Mouse (Mus musculus) inflammation-experienced regulatory T-cells, adult 6 months (primary cell): Measurements from ENCODE around the gene Zmym6. TPM values are rescaled to one million over a fixed set of nuclear protein-coding genes. Genes with fewer than 3 reads are reported as not detected.

Experiments used
- polyA plus RNA-seq, 3 experiments: library from polyadenylated mRNA; unstranded; fragments of 100-300 nt; shearing (Covaris generic); gene quantifications; one replicate each; pipeline ENCODE4 v1.2.1; 2017

Gene Zmym6
- polyA plus RNA-seq, 3 experiments from 2014 or later: 11.2 to 30.7 (median 15.2) TPM

Other genes starting within 250 kb of the Zmym6 start
- 10 to 100 TPM; 12.1 to 22.4 (median 12.6) TPM for gene Zmym4, start 109.2 kb upstream of the Zmym6 start, polyA plus RNA-seq
- gene Sfpq, start 56.1 kb upstream of the Zmym6 start, polyA plus RNA-seq: 10 to 100 TPM; 36.0 to 64.5 (median 57.7) TPM
- 10 to 100 TPM; 19.6 to 26.7 (median 22.5) TPM for gene Zmym1, start 16.2 kb upstream of the Zmym6 start, polyA plus RNA-seq
- 10 to 100 TPM; 12.0 to 23.9 (median 19.0) TPM for gene Tmem35b, start 46.3 kb downstream of the Zmym6 start, polyA plus RNA-seq
- gene Dlgap3, start 91.8 kb downstream of the Zmym6 start, polyA plus RNA-seq: not detected
- gene Smim12, start 166.4 kb downstream of the Zmym6 start, polyA plus RNA-seq: 10 to 100 TPM; 36.7 to 50.5 (median 49.6) TPM
- gene Gja4, start 236.7 kb downstream of the Zmym6 start, polyA plus RNA-seq: under 1 TPM in 1 of 3 experiments, not detected in 2; 0.27 TPM